Mouse (Mus musculus) lung, embryonic 14.5 days (tissue): ENCODE data around the gene Cdc42bpg. TPM values are rescaled to one million over a fixed set of nuclear protein-coding genes. Genes with fewer than 3 reads are reported as not detected.

Experiments
- ATAC-seq: fragments of 200-750 bp; cut with Nextera tagmentation; 2 replicates; pipeline ENCODE4 v1.8.0; 2017; ENCODE audit warnings: mild to moderate bottlenecking, moderate TSS enrichment, moderate library complexity; ENCODE audit not compliant: insufficient read depth
- DNase-seq: peaks from one replicate; pipeline ENCODE4 v3.0.0-alpha.2; 2015
- H3K27ac ChIP-seq: fragments of 300-500 bp; sonication (generic); 2 replicates; pipeline ENCODE4 v1.5.1; 2014; ENCODE audit warnings: low read depth, mild to moderate bottlenecking, moderate library complexity
- H3K27me3 ChIP-seq: fragments of 300-500 bp; sonication (generic); 2 replicates; pipeline ENCODE4 v1.6.1; 2014; ENCODE audit warnings: low read length, control low read depth; ENCODE audit not compliant: insufficient read depth
- H3K36me3 ChIP-seq: fragments of 300-500 bp; sonication (generic); 2 replicates; pipeline ENCODE4 v1.6.1; 2014; ENCODE audit warnings: control low read depth; ENCODE audit not compliant: insufficient read depth
- H3K4me1 ChIP-seq: fragments of 300-500 bp; sonication (generic); 2 replicates; pipeline ENCODE4 v1.6.1; 2014; ENCODE audit warnings: antibody characterized with exemption, control low read depth; ENCODE audit not compliant: insufficient read depth
- H3K4me2 ChIP-seq: fragments of 300-500 bp; sonication (generic); 2 replicates; pipeline ENCODE4 v1.6.1; 2014; ENCODE audit warnings: mild to moderate bottlenecking
- H3K4me3 ChIP-seq: fragments of 300-500 bp; sonication (generic); 2 replicates; pipeline ENCODE4 v1.5.1; 2014; ENCODE audit warnings: low read depth, low read length
- H3K9ac ChIP-seq: fragments of 300-500 bp; sonication (generic); 2 replicates; pipeline ENCODE4 v1.6.1; 2014
- H3K9me3 ChIP-seq: fragments of 300-500 bp; sonication (generic); 2 replicates; pipeline ENCODE4 v1.6.1; 2016; ENCODE audit warnings: low read depth, low read length, control low read depth
- CTCF ChIP-seq: IDR thresholded peaks from 2 replicates; pipeline ENCODE4 v1.5.1; 2016; ENCODE audit warnings: antibody characterized with exemption, low read depth
- WGBS: fragments of 180-500 bp; shearing (Covaris S2); extraction: QIAGEN DNeasy Blood & Tissue Kit; methylation state at CpG from one replicate; pipeline ENCODE4 v1.1.7; 2014; 5-methylcytosine and 5-hydroxymethylcytosine counted together
- polyA plus RNA-seq: library from polyadenylated mRNA; unstranded; fragments of >200 nt; fragmentation: Nextera tagmentation; extraction: Ambion mirVana; gene quantifications from 2 replicates; pipeline ENCODE4 v1.2.1, GENCODE M21; 2014

The Cdc42bpg gene
- polyA plus RNA-seq, 1 experiment from 2014 or later: 0.82 TPM

- H3K4me1 ChIP-seq: no peaks in the 10 kb centered on the region; the same call in 1 of the 2 replicates
- DNase-seq (no peak), ATAC-seq (no peak)
- no peaks in the 10 kb centered on the region for H3K27me3 ChIP-seq
- no peak overlapping the region for H3K9ac ChIP-seq
- peaks cover 57% of the 10 kb centered on the region for H3K36me3 ChIP-seq
- TF ChIP-seq CTCF: no peak
- WGBS: 76% methylated on average over 19 of the region's 19 CpGs
- H3K27ac ChIP-seq: no peak overlapping the region
- H3K4me3 ChIP-seq: no peak overlapping the region
- peak overlapping the region; percentile 99; the same call in 1 of the 2 replicates for H3K4me2 ChIP-seq
- H3K9me3 ChIP-seq: no peaks in the 10 kb centered on the region
These were observed 37.0 kb downstream of the Cdc42bpg start for GRCm38 (mm10) chr19:6343066-6343925.

DNA sequence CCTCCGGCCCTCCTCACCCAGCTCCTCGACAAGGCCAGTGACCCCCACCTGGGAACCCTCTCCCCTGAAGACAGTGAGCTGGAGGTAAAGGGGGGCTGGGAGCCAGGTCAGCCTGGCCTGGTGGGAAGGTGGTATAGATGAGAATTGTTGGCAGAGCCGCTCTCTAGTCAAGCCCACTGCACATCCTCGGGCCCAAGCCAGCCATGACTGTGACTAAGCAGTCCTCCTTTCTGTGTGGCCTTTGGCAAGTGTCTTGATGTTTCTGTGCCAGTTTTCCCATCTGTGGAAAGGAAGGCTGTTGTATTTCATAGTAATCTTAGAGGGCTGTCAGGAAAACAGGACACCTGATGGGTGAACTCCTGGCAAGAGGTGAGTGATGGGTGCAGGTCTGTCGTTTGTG is 37.7 kb downstream of the Cdc42bpg start:
- Histone ChIP-seq H3K27ac (no peak overlapping the region), H3K36me3 (peaks cover 50% of the 10 kb centered on the region), H3K4me2 (no peak overlapping the region), H3K9me3 (no peaks in the 10 kb centered on the region), H3K4me1 (no peaks in the 10 kb centered on the region; the same call in 1 of the 2 replicates), H3K4me3 (no peak overlapping the region), H3K27me3 (no peaks in the 10 kb centered on the region), H3K9ac (no peak overlapping the region)
- no peak for ATAC-seq
- no peak for DNase-seq
- no peak for TF ChIP-seq CTCF
- 93% methylated on average over 5 of the region's 5 CpGs for WGBS

GRCm38 (mm10) chr19:6346023-6346422 is 39.8 kb downstream of the Cdc42bpg start:
- H3K4me1 ChIP-seq: no peaks in the 10 kb centered on the region
- H3K9me3 ChIP-seq: no peaks in the 10 kb centered on the region
- H3K9ac ChIP-seq: no peak overlapping the region
- H3K27ac ChIP-seq: no peak overlapping the region
- ATAC-seq (no peak), DNase-seq (no peak)
- H3K4me3 ChIP-seq: no peak overlapping the region
- WGBS: 87% methylated on average over 4 of the region's 5 CpGs
- peaks cover 47% of the 10 kb centered on the region for H3K36me3 ChIP-seq
- TF ChIP-seq CTCF: no peak
- H3K27me3 ChIP-seq: no peaks in the 10 kb centered on the region
- no peak overlapping the region for H3K4me2 ChIP-seq

DNA sequence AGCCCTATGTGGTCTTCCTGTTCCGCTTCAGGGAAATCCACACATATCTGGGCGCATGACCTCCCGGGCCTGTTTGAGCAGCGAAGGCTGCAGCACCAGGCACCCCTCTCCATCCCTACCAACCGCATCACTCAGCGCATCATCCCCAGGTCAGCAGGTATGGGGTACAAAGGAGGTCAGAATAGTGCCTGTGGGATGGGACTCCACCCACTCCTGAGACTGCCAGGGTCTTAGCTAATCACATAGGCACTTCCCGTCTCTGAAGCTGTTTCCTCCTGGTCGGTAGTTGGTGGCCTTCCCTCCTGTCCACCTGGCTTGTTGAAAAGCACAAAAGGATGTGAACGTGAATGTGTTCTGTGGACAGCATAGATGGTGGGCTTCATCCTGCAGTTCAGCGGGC is 40.4 kb downstream of the Cdc42bpg start:
- Histone ChIP-seq H3K9me3 (no peaks in the 10 kb centered on the region), H3K9ac (no peak overlapping the region), H3K4me1 (no peaks in the 10 kb centered on the region), H3K36me3 (peaks cover 52% of the 10 kb centered on the region), H3K27ac (no peak overlapping the region), H3K27me3 (no peaks in the 10 kb centered on the region), H3K4me2 (no peak overlapping the region), H3K4me3 (no peak overlapping the region)
- ATAC-seq (no peak), DNase-seq (peak; percentile 8)
- WGBS: 86% methylated on average over 10 of the region's 10 CpGs
- TF ChIP-seq CTCF: no peak

- DNase-seq: no peak
- no peak for ATAC-seq
- Histone ChIP-seq H3K4me2 (no peak overlapping the region), H3K9ac (no peak overlapping the region), H3K4me1 (no peaks in the 10 kb centered on the region), H3K4me3 (no peak overlapping the region), H3K27me3 (no peaks in the 10 kb centered on the region), H3K36me3 (peaks cover 57% of the 10 kb centered on the region), H3K27ac (no peak overlapping the region), H3K9me3 (no peaks in the 10 kb centered on the region)
- TF ChIP-seq CTCF: no peak
- WGBS: 94% methylated on average over 4 of the region's 4 CpGs
These were observed 41.4 kb downstream of the Cdc42bpg start for GRCm38 (mm10) chr19:6347615-6348014.

DNA sequence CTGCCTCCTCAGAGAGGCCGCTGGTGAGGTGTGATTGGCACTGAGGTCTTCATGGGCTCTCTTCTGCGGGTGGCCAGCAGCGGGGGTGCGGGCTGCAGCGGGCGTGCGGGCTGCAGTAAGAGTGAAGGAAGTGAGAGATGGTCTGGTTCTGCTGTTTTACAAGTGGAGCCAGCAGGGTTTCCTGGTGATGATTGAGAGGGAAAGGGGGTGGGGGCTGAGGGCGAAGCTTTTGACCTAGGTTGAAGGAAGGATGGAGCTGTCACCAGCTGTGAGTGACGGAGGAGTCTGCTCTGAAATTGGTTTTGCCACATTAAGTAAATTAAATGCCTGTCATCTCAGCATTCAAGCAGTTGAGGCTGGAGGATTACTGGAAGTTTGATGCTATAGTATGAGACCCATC is 42.5 kb downstream of the Cdc42bpg start:
- H3K4me3 ChIP-seq: no peak overlapping the region
- peak overlapping the region; percentile 72; the same call in 1 of the 2 replicates for H3K27ac ChIP-seq
- no peaks in the 10 kb centered on the region for H3K9me3 ChIP-seq
- no peak for DNase-seq
- no peaks in the 10 kb centered on the region for H3K27me3 ChIP-seq
- H3K9ac ChIP-seq: no peak overlapping the region
- no peak for TF ChIP-seq CTCF
- WGBS: 54% methylated on average over 9 of the region's 9 CpGs
- H3K4me1 ChIP-seq: no peaks in the 10 kb centered on the region
- H3K36me3 ChIP-seq: peaks cover 61% of the 10 kb centered on the region
- H3K4me2 ChIP-seq: no peak overlapping the region
- no peak for ATAC-seq

GRCm38 (mm10) chr19:6349215-6349983 is 43.1 kb downstream of the Cdc42bpg start:
- no peak for TF ChIP-seq CTCF
- DNase-seq: peak; percentile 61
- Histone ChIP-seq H3K9me3 (no peaks in the 10 kb centered on the region), H3K27ac (peak overlapping the region; percentile 72), H3K27me3 (no peaks in the 10 kb centered on the region), H3K4me1 (no peaks in the 10 kb centered on the region), H3K4me3 (no peak overlapping the region), H3K36me3 (peaks cover 61% of the 10 kb centered on the region), H3K9ac (no peak overlapping the region), H3K4me2 (no peak overlapping the region)
- 28% methylated on average over 14 of the region's 14 CpGs for WGBS
- peak; percentile 47; the same call in 1 of the 2 replicates for ATAC-seq
